Mouse (Mus musculus): ENCODE results near the gene Irak2. TPM values are rescaled to one million over a fixed set of nuclear protein-coding genes. Genes with fewer than 3 reads are reported as not detected.
A peak's percentile ranks its signal among the peaks of the same experiment; 100 is the strongest.

Irak2 gene
- polyA plus RNA-seq, 1 experiment from 2014 or later = 21.2 TPM

DNA sequence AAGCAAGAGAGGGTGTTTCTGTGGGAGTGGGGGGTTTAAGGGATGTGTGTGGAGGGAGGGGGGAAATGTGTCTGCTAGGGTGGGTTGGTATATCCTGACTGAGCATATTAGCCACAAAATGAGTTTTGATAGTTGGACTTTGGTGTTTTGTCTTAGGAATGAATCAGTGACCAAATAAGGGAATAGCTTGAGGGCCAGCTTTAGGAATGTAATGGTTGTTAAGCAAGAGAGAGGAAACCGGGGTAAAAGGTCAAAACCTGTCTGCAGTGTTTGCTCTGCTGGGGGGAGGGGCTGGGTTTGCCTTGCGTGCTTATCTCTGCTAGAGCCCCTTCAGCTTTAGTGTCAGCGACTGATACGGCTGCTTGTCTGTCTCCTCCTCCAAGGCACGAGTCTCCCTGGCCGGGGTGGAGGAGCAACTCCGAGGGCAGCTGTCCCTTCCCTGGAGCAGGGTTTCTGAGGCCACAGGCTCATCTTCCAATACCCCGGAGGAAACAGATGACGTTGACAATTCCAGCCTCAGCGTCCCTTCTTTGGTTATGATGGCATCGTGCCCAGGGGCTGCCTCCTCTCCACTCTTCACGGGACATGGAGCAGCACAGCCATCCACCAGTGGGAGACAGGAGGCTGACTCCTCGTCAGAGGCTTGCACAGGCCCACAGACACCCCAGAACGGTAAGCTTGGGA lies 52.3 kb downstream of the Irak2 start:
- 0 out of 2 replicates have a peak overlapping the region, but pooled peaks have one; percentile 11 for H3K4me3 ChIP-seq (ENCODE audit: low read depth, low read length)

DNA sequence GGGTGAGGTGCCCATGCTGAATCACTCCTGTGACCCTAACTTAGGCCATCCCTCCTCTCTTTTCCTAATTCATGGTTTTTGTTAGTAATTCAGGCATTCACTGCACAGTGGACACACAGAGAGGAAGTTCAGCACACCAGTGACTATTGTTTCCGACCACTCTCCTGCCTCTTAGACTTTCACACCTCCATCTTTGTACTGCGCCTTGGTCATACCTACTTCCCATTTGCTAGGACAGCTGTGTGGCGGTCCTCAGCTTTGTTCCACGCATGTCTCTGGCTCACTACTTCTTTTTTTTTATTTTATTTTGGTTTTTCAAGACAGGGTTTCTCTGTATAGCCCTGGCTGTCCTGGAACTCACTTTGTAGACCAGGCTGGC lies 52.8 kb downstream of the Irak2 start:
- Histone ChIP-seq H3K27me3 (replicated peaks; ENCODE audit: control insufficient read depth, insufficient read depth, low read length) (no peaks in the 10 kb centered on the region), H3K9me3 (ENCODE audit: control insufficient read depth) (no peaks in the 10 kb centered on the region), H3K9ac (ENCODE audit: low read depth, low read length) (peak overlapping the region; percentile 24; the same call in 1 of the 2 replicates), H3K4me2 (replicated peaks; ENCODE audit: low read depth) (peak overlapping the region; percentile 57), H3K36me3 (ENCODE audit: control insufficient read depth, insufficient read depth) (peaks cover 26% of the 10 kb centered on the region), H3K27ac (ENCODE audit: low read depth, low read length) (peak overlapping the region; percentile 89), H3K4me1 (replicated peaks; ENCODE audit: control insufficient read depth, insufficient read depth, low read length) (peaks cover 4% of the 10 kb centered on the region), H3K4me3 (ENCODE audit: low read depth, low read length) (0 out of 2 replicates have a peak overlapping the region, but pooled peaks have one; percentile 11)
- WGBS = 55% methylated on average over 4 of the region's 4 CpGs
- TF ChIP-seq CTCF (IDR thresholded peaks at IDR 0.05; ENCODE audit: low read depth) = no peak
- no peak for ATAC-seq

More for the DNA sequence above, 52.3 kb downstream of the Irak2 start:
- H3K4me2 ChIP-seq (replicated peaks; ENCODE audit: low read depth) = peak overlapping the region; percentile 57
- H3K27me3 ChIP-seq (replicated peaks; ENCODE audit: control insufficient read depth, insufficient read depth, low read length) = no peaks in the 10 kb centered on the region
- no peaks in the 10 kb centered on the region for H3K9me3 ChIP-seq (ENCODE audit: control insufficient read depth)
- ATAC-seq = peak; percentile 86
- H3K27ac ChIP-seq (ENCODE audit: low read depth, low read length) = peak overlapping the region; percentile 89
- WGBS = 1% methylated on average over 14 of the region's 14 CpGs
- H3K36me3 ChIP-seq (ENCODE audit: control insufficient read depth, insufficient read depth) = peaks cover 29% of the 10 kb centered on the region
- H3K9ac ChIP-seq (ENCODE audit: low read depth, low read length) = peak overlapping the region; percentile 24; the same call in 1 of the 2 replicates
- peak; percentile 27 for TF ChIP-seq CTCF (IDR thresholded peaks at IDR 0.05; ENCODE audit: low read depth)
- peaks cover 4% of the 10 kb centered on the region for H3K4me1 ChIP-seq (replicated peaks; ENCODE audit: control insufficient read depth, insufficient read depth, low read length)

- Histone ChIP-seq H3K4me3 (ENCODE audit: low read depth, low read length) (no peak overlapping the region), H3K4me1 (replicated peaks; ENCODE audit: control insufficient read depth, insufficient read depth, low read length) (peaks cover 4% of the 10 kb centered on the region), H3K9me3 (ENCODE audit: control insufficient read depth) (no peaks in the 10 kb centered on the region), H3K27ac (ENCODE audit: low read depth, low read length) (no peak overlapping the region), H3K36me3 (ENCODE audit: control insufficient read depth, insufficient read depth) (peaks cover 17% of the 10 kb centered on the region), H3K4me2 (replicated peaks; ENCODE audit: low read depth) (no peak overlapping the region), H3K27me3 (replicated peaks; ENCODE audit: control insufficient read depth, insufficient read depth, low read length) (no peaks in the 10 kb centered on the region), H3K9ac (ENCODE audit: low read depth, low read length) (no peak overlapping the region)
- WGBS = 56% methylated on average over 5 of the region's 5 CpGs
- no peak for ATAC-seq
- TF ChIP-seq CTCF (IDR thresholded peaks at IDR 0.05; ENCODE audit: low read depth) = no peak
Measured at GRCm38 (mm10) chr6:113692661-113693133, 54.4 kb downstream of the Irak2 start.

GRCm38 (mm10) chr6:113693377-113693776 lies 55.1 kb downstream of the Irak2 start:
- 85% methylated on average over 5 of the region's 5 CpGs for WGBS
- H3K27ac ChIP-seq (ENCODE audit: low read depth, low read length) = no peak overlapping the region
- H3K36me3 ChIP-seq (ENCODE audit: control insufficient read depth, insufficient read depth) = peaks cover 17% of the 10 kb centered on the region
- H3K9ac ChIP-seq (ENCODE audit: low read depth, low read length) = no peak overlapping the region
- TF ChIP-seq CTCF (IDR thresholded peaks at IDR 0.05; ENCODE audit: low read depth) = no peak
- no peaks in the 10 kb centered on the region for H3K27me3 ChIP-seq (replicated peaks; ENCODE audit: control insufficient read depth, insufficient read depth, low read length)
- H3K9me3 ChIP-seq (ENCODE audit: control insufficient read depth) = no peaks in the 10 kb centered on the region
- peaks cover 4% of the 10 kb centered on the region for H3K4me1 ChIP-seq (replicated peaks; ENCODE audit: control insufficient read depth, insufficient read depth, low read length)
- ATAC-seq = no peak
- no peak overlapping the region for H3K4me3 ChIP-seq (ENCODE audit: low read depth, low read length)
- no peak overlapping the region for H3K4me2 ChIP-seq (replicated peaks; ENCODE audit: low read depth)

DNA sequence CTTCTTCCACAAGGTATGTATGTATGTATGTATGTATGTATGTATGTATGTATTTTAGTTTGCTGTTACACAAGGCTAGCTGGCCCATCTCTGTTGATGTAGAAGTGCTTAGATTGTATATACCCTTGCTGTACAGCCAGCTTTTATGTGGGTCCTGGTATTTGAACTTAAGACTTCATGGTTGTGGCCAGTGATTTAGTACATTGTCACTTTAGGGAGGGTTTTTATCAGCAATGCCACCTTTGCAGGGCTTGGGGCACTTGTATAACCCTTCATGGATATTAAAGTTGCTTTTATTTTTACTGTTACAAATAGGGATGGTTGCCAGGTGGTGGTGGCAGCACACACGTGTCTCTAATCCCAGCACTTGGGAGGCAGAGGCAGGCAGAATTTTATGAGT lies 56.9 kb downstream of the Irak2 start:
- no peak overlapping the region for H3K9ac ChIP-seq (ENCODE audit: low read depth, low read length)
- no peak for ATAC-seq
- no peak for TF ChIP-seq CTCF (IDR thresholded peaks at IDR 0.05; ENCODE audit: low read depth)

DNA sequence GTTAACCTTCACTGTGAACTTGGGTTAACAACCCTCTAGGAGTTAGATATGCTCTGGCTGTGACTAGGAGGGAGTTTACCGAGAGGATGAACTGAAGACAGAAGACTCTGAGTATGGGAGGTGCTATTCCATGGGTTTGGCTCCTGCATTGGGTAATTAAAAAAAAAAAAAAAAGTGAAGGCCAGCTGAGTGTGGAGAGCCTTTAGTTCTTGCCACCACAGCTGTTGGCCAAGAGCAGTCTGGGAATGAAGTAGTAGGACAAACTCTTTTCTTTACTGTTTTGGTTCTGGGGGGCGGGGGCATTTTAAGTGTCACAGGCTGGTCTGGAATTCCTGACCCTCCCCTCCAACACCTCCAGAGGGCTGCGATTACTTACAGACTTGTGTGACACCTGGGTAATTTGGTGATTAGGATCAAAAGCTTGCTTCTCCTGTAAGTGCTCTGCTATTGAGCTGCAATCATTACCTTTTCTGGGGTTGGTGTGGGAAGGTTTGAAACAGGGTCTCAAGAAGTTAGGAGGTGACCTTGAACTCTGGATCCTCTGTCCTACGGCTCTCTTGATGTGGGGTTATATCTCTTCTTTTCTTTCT lies 57.6 kb downstream of the Irak2 start:
- no peaks in the 10 kb centered on the region for H3K9me3 ChIP-seq (ENCODE audit: control insufficient read depth)
- peak overlapping the region; percentile 86 for H3K4me3 ChIP-seq (ENCODE audit: low read depth, low read length)
- peak overlapping the region; percentile 75 for H3K27ac ChIP-seq (ENCODE audit: low read depth, low read length)
- H3K4me2 ChIP-seq (replicated peaks; ENCODE audit: low read depth) = peak overlapping the region; percentile 96
- no peak for TF ChIP-seq CTCF (IDR thresholded peaks at IDR 0.05; ENCODE audit: low read depth)
- peaks cover 23% of the 10 kb centered on the region for H3K36me3 ChIP-seq (ENCODE audit: control insufficient read depth, insufficient read depth)
- WGBS = 32% methylated on average over 4 of the region's 4 CpGs
- no peaks in the 10 kb centered on the region for H3K27me3 ChIP-seq (replicated peaks; ENCODE audit: control insufficient read depth, insufficient read depth, low read length)
- no peak for ATAC-seq
- H3K9ac ChIP-seq (ENCODE audit: low read depth, low read length) = no peak overlapping the region
- peaks cover 8% of the 10 kb centered on the region; the same call in 1 of the 2 replicates for H3K4me1 ChIP-seq (replicated peaks; ENCODE audit: control insufficient read depth, insufficient read depth, low read length)

More for the DNA sequence above, 56.9 kb downstream of the Irak2 start:
- H3K4me2 ChIP-seq (replicated peaks; ENCODE audit: low read depth) = no peak overlapping the region
- H3K4me1 ChIP-seq (replicated peaks; ENCODE audit: control insufficient read depth, insufficient read depth, low read length) = peaks cover 4% of the 10 kb centered on the region; the same call in 1 of the 2 replicates
- WGBS = 67% methylated on average over 1 of the region's 1 CpGs
- H3K9me3 ChIP-seq (ENCODE audit: control insufficient read depth) = no peaks in the 10 kb centered on the region
- H3K27me3 ChIP-seq (replicated peaks; ENCODE audit: control insufficient read depth, insufficient read depth, low read length) = no peaks in the 10 kb centered on the region
- H3K36me3 ChIP-seq (ENCODE audit: control insufficient read depth, insufficient read depth) = peaks cover 20% of the 10 kb centered on the region
- H3K27ac ChIP-seq (ENCODE audit: low read depth, low read length) = no peak overlapping the region
- no peak overlapping the region for H3K4me3 ChIP-seq (ENCODE audit: low read depth, low read length)

All from intestine, postnatal 0 days (tissue).